Mouse (Mus musculus) activated CD4-positive, CD25-positive, alpha-beta regulatory T cell, adult 4 months (primary cell): ENCODE data around the gene Vmn1r126. TPM values are rescaled to one million over a fixed set of nuclear protein-coding genes. Genes with fewer than 3 reads are reported as not detected.
"Not testable (repeated sequence)": the region's sequence is repeated elsewhere in the genome, so short reads cannot be mapped to it uniquely, and the experiment has no call there.

ENCODE experiments used
- ATAC-seq: one replicate; pipeline ENCODE4 v1.8.0; 2017
- polyA plus RNA-seq, 2 experiments: library from polyadenylated mRNA; unstranded; fragments of 100-300 nt; shearing (Covaris generic); gene quantifications; one replicate each; pipeline ENCODE4 v1.2.1; 2017

Vmn1r126 gene
- not detected for polyA plus RNA-seq

DNA sequence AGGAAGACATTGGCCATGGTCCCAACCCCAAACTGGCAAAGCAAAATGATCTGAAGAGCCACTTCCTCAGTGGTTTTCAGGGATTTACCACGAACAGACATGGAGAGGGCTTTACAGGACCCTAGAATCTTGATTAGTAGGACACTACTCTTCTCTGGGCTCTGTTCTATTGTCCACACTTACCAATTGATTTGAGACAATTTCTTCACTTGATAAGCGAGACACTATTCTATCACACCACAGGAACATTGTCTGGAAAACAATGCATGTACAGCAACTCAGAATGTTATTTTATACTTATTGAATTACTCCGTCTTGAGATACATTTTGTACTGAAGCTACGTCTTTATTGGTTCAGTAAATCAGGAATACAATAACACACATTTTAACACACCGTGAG lies at the start of gene Vmn1r126:
Gene Vmn1r126 (minus strand): TSS at position 101 of the 400 bp plus-strand sequence.
- not testable (repeated sequence) for ATAC-seq

DNA sequence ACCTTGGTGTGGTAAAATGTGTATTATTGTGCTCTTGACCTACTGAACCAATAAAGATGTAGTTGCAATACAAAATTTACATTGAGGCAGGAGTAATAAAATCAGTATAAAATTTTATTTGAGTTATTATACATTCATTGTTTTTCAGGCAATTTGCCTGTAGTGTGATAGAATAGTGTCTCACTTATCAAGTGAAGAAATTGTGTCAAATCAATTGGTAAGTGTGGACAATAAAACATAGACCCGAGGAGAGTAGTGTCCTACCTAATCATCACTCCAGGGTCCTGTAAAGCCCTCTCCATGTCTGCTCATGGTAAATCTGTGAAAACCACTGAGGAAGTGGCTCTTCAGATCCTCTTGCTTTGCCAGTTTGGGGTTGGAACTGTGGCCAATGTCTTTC lies 47.8 kb upstream of the Vmn1r126 start, which contains the start of gene Vmn1r128:
Gene Vmn1r128 (plus strand): TSS at position 301 of the 400 bp plus-strand sequence.
- ATAC-seq = not testable (repeated sequence)

DNA sequence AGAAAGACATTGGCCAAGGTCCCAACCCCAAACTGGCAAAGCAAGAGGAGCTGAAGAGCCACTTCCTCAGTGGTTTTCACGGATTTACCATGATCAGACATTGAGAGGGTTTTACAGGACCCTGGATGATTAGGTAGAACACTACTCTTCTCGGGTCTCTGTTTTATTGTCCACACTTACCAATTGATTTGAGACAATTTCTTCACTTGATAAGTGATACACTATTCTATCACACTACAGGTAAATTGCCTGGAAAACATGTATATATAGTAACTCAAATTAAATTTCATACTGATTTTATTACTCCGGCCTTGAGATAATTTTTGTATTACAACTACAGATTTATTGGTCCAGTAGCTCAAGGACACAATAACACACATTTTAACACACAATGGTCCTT lies 18.5 kb upstream of the Vmn1r126 start, which contains the start of gene Vmn1r127:
Gene Vmn1r127 (minus strand): TSS at position 101 of the 400 bp plus-strand sequence.
- ATAC-seq = not testable (repeated sequence)

DNA sequence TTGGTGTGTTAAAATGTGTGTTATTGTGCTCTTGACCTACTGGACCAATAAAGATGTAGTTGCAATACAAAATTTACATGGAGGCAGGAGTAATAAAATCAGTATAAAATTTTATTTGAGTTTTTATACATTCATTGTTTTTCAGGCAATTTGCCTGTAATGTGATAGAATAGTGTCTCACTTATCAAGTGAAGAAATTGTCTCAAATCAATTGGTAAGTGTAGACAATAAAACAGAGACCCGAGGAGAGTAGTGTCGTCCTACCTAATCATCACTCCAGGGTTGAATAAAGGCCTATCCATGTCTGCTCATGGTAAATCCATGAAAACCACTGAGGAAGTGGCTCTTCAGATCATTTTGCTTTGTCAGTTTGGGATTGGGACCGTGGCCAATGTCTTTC lies 29.4 kb downstream of the Vmn1r126 start, which contains the start of gene Vmn1r125:
Gene Vmn1r125 (plus strand): TSS at position 301 of the 400 bp plus-strand sequence.
- ATAC-seq = not testable (repeated sequence)

DNA sequence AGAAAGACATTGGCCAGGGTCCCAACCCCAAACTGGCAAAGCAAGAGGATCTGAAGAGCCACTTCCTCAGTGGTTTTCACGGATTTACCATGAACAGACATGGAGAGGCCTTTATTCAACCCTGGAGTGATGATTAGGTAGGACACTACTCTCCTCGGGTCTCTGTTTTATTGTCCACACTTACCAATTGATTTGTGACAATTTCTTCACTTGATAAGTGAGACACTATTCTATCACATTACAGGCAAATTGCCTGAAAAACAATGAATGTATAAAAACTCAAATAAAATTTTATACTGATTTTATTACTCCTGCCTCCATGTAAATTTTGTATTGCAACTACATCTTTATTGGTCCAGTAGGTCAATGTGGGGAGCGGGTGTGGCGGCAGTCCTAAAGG lies 40.8 kb downstream of the Vmn1r126 start, which contains the start of gene Vmn1r124:
Gene Vmn1r124 (minus strand): TSS at position 101 of the 400 bp plus-strand sequence.
- ATAC-seq = not testable (repeated sequence)

Other genes with a start within 250 kb of the Vmn1r126 start
- gene Vmn1r120, start 247.7 kb downstream of the Vmn1r126 start, polyA plus RNA-seq = not detected
- not detected for gene Vmn1r121, start 203.0 kb downstream of the Vmn1r126 start, polyA plus RNA-seq
- not detected for gene Vmn1r122, start 167.3 kb downstream of the Vmn1r126 start, polyA plus RNA-seq
- not detected for gene Vmn1r123, start 139.3 kb downstream of the Vmn1r126 start, polyA plus RNA-seq
- gene Gm5157, start 111.0 kb downstream of the Vmn1r126 start, polyA plus RNA-seq = not detected
- gene Vmn1r124, start 40.9 kb downstream of the Vmn1r126 start, polyA plus RNA-seq = not detected
- not detected for gene Vmn1r125, start 29.3 kb downstream of the Vmn1r126 start, polyA plus RNA-seq
- gene Vmn1r127, start 18.4 kb upstream of the Vmn1r126 start, polyA plus RNA-seq = not detected
- not detected for gene Vmn1r128, start 47.9 kb upstream of the Vmn1r126 start, polyA plus RNA-seq
- not detected for gene Vmn1r129, start 59.8 kb upstream of the Vmn1r126 start, polyA plus RNA-seq
- gene Gm6882, start 131.3 kb upstream of the Vmn1r126 start, polyA plus RNA-seq = under 1 TPM in 1 of 2 experiments, not detected in 1; 0.62 TPM
- not detected for gene Vmn1r130, start 210.3 kb upstream of the Vmn1r126 start, polyA plus RNA-seq
- not detected for gene Vmn1r131, start 244.6 kb upstream of the Vmn1r126 start, polyA plus RNA-seq